Mouse (Mus musculus) hindbrain, embryonic 14.5 days (tissue): ENCODE results near the gene Usp53. TPM values are rescaled to one million over a fixed set of nuclear protein-coding genes. Genes with fewer than 3 reads are reported as not detected.

Source experiments
- ATAC-seq: fragments of 200-750 bp; cut with Nextera tagmentation; 2 replicates; pipeline ENCODE4 v1.8.0; 2017; ENCODE audit warnings: moderate number of reproducible peaks, mild to moderate bottlenecking, moderate TSS enrichment, moderate library complexity; ENCODE audit not compliant: low FRiP score
- DNase-seq: peaks from one replicate; pipeline ENCODE4 v3.0.0-alpha.2; 2015; ENCODE audit warnings: low spot score
- H3K27ac ChIP-seq: fragments of 300-500 bp; sonication (generic); 2 replicates; pipeline ENCODE4 v1.5.1; 2014; ENCODE audit warnings: mild to moderate bottlenecking, moderate library complexity
- H3K27me3 ChIP-seq: fragments of 300-500 bp; sonication (generic); 2 replicates; pipeline ENCODE4 v1.6.1; 2014; ENCODE audit warnings: mild to moderate bottlenecking, low read length, mixed read lengths; ENCODE audit not compliant: control insufficient read depth, insufficient read depth
- H3K36me3 ChIP-seq: fragments of 300-500 bp; sonication (generic); replicated peaks from 2 replicates; pipeline ENCODE4 v1.6.1; 2014; ENCODE audit not compliant: control insufficient read depth, insufficient read depth
- H3K4me1 ChIP-seq: fragments of 300-500 bp; sonication (generic); replicated peaks from 2 replicates; pipeline ENCODE4 v1.6.1; 2014; ENCODE audit warnings: antibody characterized with exemption, low read length, mixed read lengths; ENCODE audit not compliant: control insufficient read depth, insufficient read depth
- H3K4me2 ChIP-seq: fragments of 300-500 bp; sonication (generic); replicated peaks from 2 replicates; pipeline ENCODE4 v1.6.1; 2014; ENCODE audit warnings: mild to moderate bottlenecking, moderate library complexity
- H3K4me3 ChIP-seq: fragments of 300-500 bp; sonication (generic); replicated peaks from 2 replicates; pipeline ENCODE4 v1.5.1; 2014; ENCODE audit warnings: mild to moderate bottlenecking, low read length
- H3K9ac ChIP-seq: fragments of 300-500 bp; sonication (generic); 2 replicates; pipeline ENCODE4 v1.6.1; 2014
- H3K9me3 ChIP-seq: fragments of 300-500 bp; sonication (generic); 2 replicates; pipeline ENCODE4 v1.6.1; 2016; ENCODE audit warnings: low read length; ENCODE audit not compliant: control insufficient read depth
- WGBS: fragments of 180-500 bp; shearing (Covaris S2); extraction: QIAGEN DNeasy Blood & Tissue Kit; methylation state at CpG from one replicate; pipeline ENCODE4 v1.1.7; 2014; 5-methylcytosine and 5-hydroxymethylcytosine counted together
- polyA plus RNA-seq: library from polyadenylated mRNA; unstranded; fragments of >200 nt; fragmentation: Nextera tagmentation; extraction: Ambion mirVana; gene quantifications from 2 replicates; pipeline ENCODE4 v1.2.1, GENCODE M21; 2014

Usp53 gene
- polyA plus RNA-seq, 1 experiment from 2014 or later: 11.5 TPM

- Histone ChIP-seq H3K36me3 (no peaks in the 10 kb centered on the region), H3K9ac (no peak overlapping the region), H3K4me2 (no peak overlapping the region), H3K27me3 (no peaks in the 10 kb centered on the region), H3K9me3 (no peaks in the 10 kb centered on the region), H3K4me3 (no peak overlapping the region), H3K4me1 (no peaks in the 10 kb centered on the region), H3K27ac (no peak overlapping the region)
- DNase-seq (no peak), ATAC-seq (no peak)
- 77% methylated on average over 8 of the region's 8 CpGs for WGBS
Measured at GRCm38 (mm10) chr3:122998511-122998910, 14.2 kb upstream of the Usp53 start.

GRCm38 (mm10) chr3:122996968-122997367 is 12.7 kb upstream of the Usp53 start:
- WGBS: 75% methylated on average over 1 of the region's 1 CpGs
- Histone ChIP-seq H3K4me2 (no peak overlapping the region), H3K36me3 (no peaks in the 10 kb centered on the region), H3K27me3 (no peaks in the 10 kb centered on the region), H3K9ac (no peak overlapping the region), H3K27ac (no peak overlapping the region), H3K4me3 (no peak overlapping the region), H3K4me1 (no peaks in the 10 kb centered on the region), H3K9me3 (no peaks in the 10 kb centered on the region)
- no peak for DNase-seq
- no peak for ATAC-seq

- Histone ChIP-seq H3K4me3 (no peak overlapping the region), H3K9me3 (no peaks in the 10 kb centered on the region), H3K36me3 (no peaks in the 10 kb centered on the region), H3K4me2 (no peak overlapping the region), H3K27ac (no peak overlapping the region), H3K9ac (no peak overlapping the region), H3K27me3 (no peaks in the 10 kb centered on the region), H3K4me1 (peaks cover 8% of the 10 kb centered on the region)
- no peak for DNase-seq
- 94% methylated on average over 11 of the region's 11 CpGs for WGBS
- ATAC-seq: no peak
Measured at GRCm38 (mm10) chr3:122986906-122987305, 2.6 kb upstream of the Usp53 start.

GRCm38 (mm10) chr3:122986386-122986785 is 2.1 kb upstream of the Usp53 start:
- no peak for ATAC-seq
- H3K9me3 ChIP-seq: no peaks in the 10 kb centered on the region
- WGBS: 66% methylated on average over 1 of the region's 1 CpGs

GRCm38 (mm10) chr3:122985183-122985944 is 1.1 kb upstream of the Usp53 start:
- H3K4me2 ChIP-seq: peak overlapping the region; percentile 69
- H3K4me1 ChIP-seq: peaks cover 8% of the 10 kb centered on the region
- H3K4me3 ChIP-seq: peak overlapping the region; percentile 65
- 16% methylated on average over 13 of the region's 13 CpGs for WGBS
- peak overlapping the region; percentile 96; the same call in 1 of the 2 replicates for H3K27ac ChIP-seq
- DNase-seq: no peak
- H3K9me3 ChIP-seq: no peaks in the 10 kb centered on the region
- peak overlapping the region; percentile 90 for H3K9ac ChIP-seq
- H3K36me3 ChIP-seq: no peaks in the 10 kb centered on the region
- H3K27me3 ChIP-seq: no peaks in the 10 kb centered on the region
- ATAC-seq: no peak

More at GRCm38 (mm10) chr3:122986386-122986785, 2.1 kb upstream of the Usp53 start:
- H3K4me1 ChIP-seq: peaks cover 8% of the 10 kb centered on the region
- H3K4me3 ChIP-seq: no peak overlapping the region
- no peak for DNase-seq
- no peak overlapping the region for H3K27ac ChIP-seq
- H3K27me3 ChIP-seq: no peaks in the 10 kb centered on the region
- H3K4me2 ChIP-seq: no peak overlapping the region
- H3K9ac ChIP-seq: no peak overlapping the region
- no peaks in the 10 kb centered on the region for H3K36me3 ChIP-seq

DNA sequence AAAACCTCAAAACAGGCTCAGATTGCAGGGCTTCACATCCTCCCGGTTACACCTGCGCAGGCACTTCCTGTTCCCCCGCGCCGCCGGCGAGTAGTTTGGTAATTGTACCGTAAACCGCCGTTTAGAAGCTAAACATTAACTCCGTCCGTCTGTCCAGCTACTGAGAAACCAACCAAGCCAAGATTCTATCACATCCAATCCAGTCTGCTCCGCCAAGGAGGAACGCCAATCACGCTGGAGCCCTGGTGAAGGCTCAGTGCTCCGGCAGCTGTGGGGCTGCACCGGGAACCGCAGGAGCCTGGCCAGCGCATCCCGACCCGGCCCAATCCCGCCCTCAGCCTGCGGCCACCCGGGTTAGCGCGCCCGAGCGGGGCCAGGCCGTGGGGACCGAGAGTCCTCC is 461 bp downstream of the Usp53 start:
- H3K36me3 ChIP-seq: no peaks in the 10 kb centered on the region
- H3K9ac ChIP-seq: peak overlapping the region; percentile 90
- under 1% methylated on average over 30 of the region's 30 CpGs for WGBS
- H3K4me3 ChIP-seq: peak overlapping the region; percentile 65
- H3K4me1 ChIP-seq: peaks cover 8% of the 10 kb centered on the region
- no peak; the same call in 1 of the 2 replicates for ATAC-seq
- no peaks in the 10 kb centered on the region for H3K9me3 ChIP-seq
- peak overlapping the region; percentile 90 for H3K27ac ChIP-seq
- peak overlapping the region; percentile 69 for H3K4me2 ChIP-seq
- no peaks in the 10 kb centered on the region for H3K27me3 ChIP-seq
- peak; percentile 73 for DNase-seq

DNA sequence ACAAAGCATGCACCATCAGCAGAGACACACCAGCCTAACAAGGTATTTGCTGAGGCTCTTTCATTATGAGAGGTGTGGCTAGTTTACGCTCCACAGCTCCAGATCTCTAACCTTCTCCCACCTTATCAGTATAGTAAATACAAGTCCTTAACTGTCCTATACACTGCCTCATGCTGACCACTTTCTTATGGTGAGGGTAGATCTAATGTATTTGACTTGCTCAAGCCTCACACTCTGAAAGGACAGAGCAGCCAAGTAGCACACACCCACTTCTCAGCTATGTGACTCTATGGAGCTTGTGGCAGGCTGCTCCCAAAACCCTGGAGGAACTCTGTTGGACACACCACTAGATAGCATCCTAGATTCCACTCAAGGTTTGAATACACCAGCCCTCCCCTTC is 8.3 kb downstream of the Usp53 start:
- Histone ChIP-seq H3K9ac (no peak overlapping the region), H3K27me3 (no peaks in the 10 kb centered on the region), H3K9me3 (no peaks in the 10 kb centered on the region), H3K36me3 (no peaks in the 10 kb centered on the region), H3K4me1 (no peaks in the 10 kb centered on the region; the same call in 1 of the 2 replicates), H3K27ac (no peak overlapping the region), H3K4me3 (no peak overlapping the region), H3K4me2 (no peak overlapping the region)
- ATAC-seq (no peak), DNase-seq (no peak)
- 100% methylated on average over 1 of the region's 1 CpGs for WGBS

DNA sequence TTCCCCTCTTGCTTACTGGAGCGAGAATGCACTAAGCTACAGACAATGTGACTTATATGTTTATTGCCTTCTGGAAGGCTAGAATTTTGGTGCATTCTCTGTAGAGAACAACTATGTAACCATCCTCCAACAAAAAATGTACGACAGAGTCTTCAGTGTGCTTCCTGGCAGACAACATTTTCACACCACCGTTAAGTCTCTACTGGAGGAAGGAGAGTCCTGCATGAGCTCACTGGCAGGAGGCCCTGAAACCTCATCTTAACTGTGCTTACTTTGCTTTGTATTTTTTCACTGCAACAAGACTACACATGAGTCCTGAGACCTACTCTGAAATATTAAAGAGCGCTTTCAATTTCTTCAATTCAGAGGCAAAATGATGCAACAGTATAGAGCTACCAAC is 8.9 kb downstream of the Usp53 start:
- no peak overlapping the region for H3K4me3 ChIP-seq
- no peak overlapping the region for H3K4me2 ChIP-seq
- H3K9ac ChIP-seq: no peak overlapping the region
- ATAC-seq (no peak), DNase-seq (no peak)
- no peaks in the 10 kb centered on the region for H3K36me3 ChIP-seq
- H3K9me3 ChIP-seq: no peaks in the 10 kb centered on the region
- no peaks in the 10 kb centered on the region for H3K27me3 ChIP-seq
- no peak overlapping the region for H3K27ac ChIP-seq
- WGBS: 83% methylated on average over 4 of the region's 4 CpGs
- no peaks in the 10 kb centered on the region; the same call in 1 of the 2 replicates for H3K4me1 ChIP-seq

GRCm38 (mm10) chr3:122974833-122975232 is 9.5 kb downstream of the Usp53 start:
- Histone ChIP-seq H3K9ac (no peak overlapping the region), H3K9me3 (no peaks in the 10 kb centered on the region), H3K4me3 (no peak overlapping the region), H3K36me3 (no peaks in the 10 kb centered on the region), H3K27ac (no peak overlapping the region), H3K27me3 (no peaks in the 10 kb centered on the region), H3K4me1 (no peaks in the 10 kb centered on the region; the same call in 1 of the 2 replicates), H3K4me2 (no peak overlapping the region)
- 51% methylated on average over 3 of the region's 3 CpGs for whole genome bisulfite sequencing
- no peak for ATAC-seq
- no peak for DNase-seq
